Mouse (Mus musculus): ENCODE results near the gene Morc3. TPM values are rescaled to one million over a fixed set of nuclear protein-coding genes. Genes with fewer than 3 reads are reported as not detected.
A peak's percentile ranks its signal among the peaks of the same experiment; 100 is the strongest.

Gene Morc3
- polyA plus RNA-seq, 1 experiment from 2014 or later = 25.3 TPM

DNA sequence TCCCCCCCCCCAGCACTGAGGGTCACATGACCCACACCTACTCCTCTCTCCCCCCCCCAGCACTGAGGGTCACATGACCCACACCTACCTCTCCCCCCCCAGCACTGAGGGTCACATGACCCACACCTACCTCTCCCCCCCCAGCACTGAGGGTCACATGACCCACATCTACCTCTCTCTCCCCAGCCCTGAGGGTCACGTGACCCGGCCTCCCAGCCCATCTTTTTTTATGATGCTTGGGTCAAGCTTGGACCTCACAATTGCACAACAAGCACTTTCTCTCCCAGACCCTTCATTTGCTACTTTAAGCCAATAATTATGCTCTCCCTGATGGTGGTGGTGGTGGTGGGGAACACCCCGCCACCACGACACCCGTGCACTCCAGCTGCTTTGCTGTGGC lies 36.5 kb upstream of the Morc3 start:
- H3K4me1 ChIP-seq (ENCODE audit: control insufficient read depth, insufficient read depth, low read length) = 0 out of 2 replicates have a peak, but pooled peaks cover 2% of the 10 kb centered on the region

DNA sequence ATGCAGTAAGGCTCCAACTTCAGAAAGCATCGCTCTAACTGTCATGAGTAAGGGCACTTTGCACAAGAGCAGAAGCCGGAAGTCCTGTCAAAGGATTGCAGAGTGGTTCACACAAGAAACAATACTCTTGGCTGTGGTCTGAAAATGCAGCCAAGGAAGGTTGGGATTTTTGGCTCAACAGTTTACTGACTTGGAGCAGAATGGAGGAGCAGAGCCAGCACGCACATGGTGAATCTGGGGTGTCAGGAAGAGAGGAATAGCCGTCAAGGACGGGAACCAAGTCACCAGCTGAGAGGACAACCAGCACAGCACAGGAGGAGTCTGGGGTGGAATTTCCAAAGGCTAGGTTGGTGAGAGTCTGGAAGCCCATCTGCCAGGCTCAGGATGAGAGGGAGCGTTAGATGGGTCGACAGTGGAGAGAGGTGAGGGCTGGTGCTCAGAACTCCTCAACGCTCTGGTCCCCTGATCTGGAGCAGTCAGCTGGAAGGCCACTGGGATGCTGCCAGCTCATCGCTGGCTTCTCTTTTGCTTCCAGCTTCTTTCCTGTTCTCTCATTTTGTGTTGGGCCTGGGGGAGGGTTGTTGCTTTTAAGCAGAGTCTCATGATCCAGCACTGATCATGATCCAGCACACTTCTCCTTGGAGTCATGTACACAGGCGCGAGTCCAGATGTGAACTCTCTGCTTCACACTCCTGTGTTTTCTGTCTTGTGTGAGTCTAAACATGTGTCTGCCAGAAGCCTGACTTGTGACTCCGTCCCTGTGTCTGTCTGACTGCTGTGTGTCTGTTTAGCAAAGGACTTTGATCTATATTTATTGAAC lies 34.7 kb upstream of the Morc3 start:
- WGBS (ENCODE audit: insufficient replicate concordance) = 73% methylated on average over 12 of the region's 12 CpGs
- H3K27ac ChIP-seq (ENCODE audit: low read depth, low read length) = no peak overlapping the region
- no peak for ATAC-seq (replicated peaks; ENCODE audit: insufficient number of reproducible peaks, low FRiP score, low TSS enrichment)

More for the DNA sequence above, 36.5 kb upstream of the Morc3 start:
- no peak for ATAC-seq (replicated peaks; ENCODE audit: insufficient number of reproducible peaks, low FRiP score, low TSS enrichment)
- Histone ChIP-seq H3K9ac (ENCODE audit: low read depth, low read length) (no peak overlapping the region), H3K36me3 (ENCODE audit: control insufficient read depth, insufficient read depth, low read length) (no peaks in the 10 kb centered on the region), H3K9me3 (replicated peaks; ENCODE audit: control insufficient read depth, low read length) (no peaks in the 10 kb centered on the region), H3K4me3 (ENCODE audit: low read depth, low read length) (no peak overlapping the region), H3K27ac (ENCODE audit: low read depth, low read length) (no peak overlapping the region), H3K4me2 (no peak overlapping the region), H3K27me3 (ENCODE audit: control insufficient read depth, insufficient read depth, low read length) (no peaks in the 10 kb centered on the region)
- WGBS (ENCODE audit: insufficient replicate concordance) = 95% methylated on average over 5 of the region's 5 CpGs

DNA sequence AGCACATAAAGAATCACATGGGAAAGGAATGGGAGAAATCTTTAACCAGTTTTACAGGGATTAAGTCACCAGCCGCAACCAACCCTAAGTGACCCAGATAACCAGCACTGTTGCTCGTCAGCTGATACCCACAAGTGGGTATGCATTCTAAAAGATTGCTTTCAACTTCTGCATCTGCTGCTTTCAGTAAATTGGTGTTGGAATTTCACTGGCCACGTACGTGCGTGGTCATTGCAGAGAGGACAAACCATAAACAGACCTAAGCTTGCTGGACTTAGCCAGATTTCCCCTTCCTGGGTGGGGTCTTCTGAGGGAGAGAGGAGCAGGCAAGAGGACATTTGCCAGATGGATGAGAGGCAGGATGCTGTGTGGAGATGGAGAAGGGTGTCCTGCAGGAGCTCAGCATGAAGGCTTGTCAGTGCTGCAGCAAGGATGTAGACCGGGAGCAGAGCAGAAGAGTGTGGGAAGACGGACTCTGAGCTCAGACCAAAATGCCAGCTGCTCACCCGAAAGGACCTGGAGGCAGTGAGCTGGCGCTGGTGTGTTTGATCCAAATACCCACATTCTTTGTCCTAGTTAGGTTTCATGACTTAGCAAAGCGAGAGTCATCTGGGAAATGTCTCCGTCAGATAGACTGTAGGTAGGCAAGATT lies 34.0 kb upstream of the Morc3 start:
- WGBS (ENCODE audit: insufficient replicate concordance) = 59% methylated on average over 11 of the region's 11 CpGs
- H3K36me3 ChIP-seq (ENCODE audit: control insufficient read depth, insufficient read depth, low read length) = no peaks in the 10 kb centered on the region
- 0 out of 2 replicates have a peak, but pooled peaks cover 2% of the 10 kb centered on the region for H3K4me1 ChIP-seq (ENCODE audit: control insufficient read depth, insufficient read depth, low read length)
- no peaks in the 10 kb centered on the region for H3K9me3 ChIP-seq (replicated peaks; ENCODE audit: control insufficient read depth, low read length)
- ATAC-seq (replicated peaks; ENCODE audit: insufficient number of reproducible peaks, low FRiP score, low TSS enrichment) = no peak
- no peak overlapping the region for H3K9ac ChIP-seq (ENCODE audit: low read depth, low read length)
- no peaks in the 10 kb centered on the region for H3K27me3 ChIP-seq (ENCODE audit: control insufficient read depth, insufficient read depth, low read length)
- H3K27ac ChIP-seq (ENCODE audit: low read depth, low read length) = no peak overlapping the region
- H3K4me2 ChIP-seq = no peak overlapping the region
- no peak overlapping the region for H3K4me3 ChIP-seq (ENCODE audit: low read depth, low read length)

More for the DNA sequence above, 34.7 kb upstream of the Morc3 start:
- H3K4me1 ChIP-seq (ENCODE audit: control insufficient read depth, insufficient read depth, low read length) = 0 out of 2 replicates have a peak, but pooled peaks cover 2% of the 10 kb centered on the region
- no peak overlapping the region for H3K4me2 ChIP-seq
- no peaks in the 10 kb centered on the region for H3K9me3 ChIP-seq (replicated peaks; ENCODE audit: control insufficient read depth, low read length)
- H3K36me3 ChIP-seq (ENCODE audit: control insufficient read depth, insufficient read depth, low read length) = no peaks in the 10 kb centered on the region
- no peak overlapping the region for H3K9ac ChIP-seq (ENCODE audit: low read depth, low read length)
- no peak overlapping the region for H3K4me3 ChIP-seq (ENCODE audit: low read depth, low read length)
- H3K27me3 ChIP-seq (ENCODE audit: control insufficient read depth, insufficient read depth, low read length) = no peaks in the 10 kb centered on the region

DNA sequence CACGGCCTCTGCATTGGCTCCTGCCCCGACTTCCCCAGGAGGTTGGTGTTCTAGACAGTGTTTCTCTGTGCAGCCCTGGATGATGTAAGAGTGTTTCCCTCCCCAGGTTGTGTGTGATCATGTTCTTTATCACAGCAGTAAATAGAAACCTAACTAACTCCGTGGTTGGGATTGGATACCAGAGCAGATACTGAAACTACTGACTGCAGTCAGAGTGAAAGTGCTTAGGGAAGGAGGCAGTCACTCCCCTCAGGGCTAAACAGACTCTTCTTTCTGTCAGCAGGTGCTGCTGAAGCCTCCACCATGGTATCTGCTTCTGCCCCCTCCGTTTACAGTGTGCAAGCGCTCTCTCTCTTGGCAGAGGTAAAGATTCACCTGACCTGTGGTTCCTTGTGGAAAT lies 33.3 kb upstream of the Morc3 start:
- no peak overlapping the region for H3K27ac ChIP-seq (ENCODE audit: low read depth, low read length)
- no peaks in the 10 kb centered on the region for H3K9me3 ChIP-seq (replicated peaks; ENCODE audit: control insufficient read depth, low read length)
- H3K4me1 ChIP-seq (ENCODE audit: control insufficient read depth, insufficient read depth, low read length) = 0 out of 2 replicates have a peak, but pooled peaks cover 2% of the 10 kb centered on the region
- H3K9ac ChIP-seq (ENCODE audit: low read depth, low read length) = no peak overlapping the region
- 54% methylated on average over 5 of the region's 5 CpGs for WGBS (ENCODE audit: insufficient replicate concordance)
- H3K27me3 ChIP-seq (ENCODE audit: control insufficient read depth, insufficient read depth, low read length) = no peaks in the 10 kb centered on the region
- H3K4me3 ChIP-seq (ENCODE audit: low read depth, low read length) = no peak overlapping the region
- no peaks in the 10 kb centered on the region for H3K36me3 ChIP-seq (ENCODE audit: control insufficient read depth, insufficient read depth, low read length)
- no peak for ATAC-seq (replicated peaks; ENCODE audit: insufficient number of reproducible peaks, low FRiP score, low TSS enrichment)
- no peak overlapping the region for H3K4me2 ChIP-seq

DNA sequence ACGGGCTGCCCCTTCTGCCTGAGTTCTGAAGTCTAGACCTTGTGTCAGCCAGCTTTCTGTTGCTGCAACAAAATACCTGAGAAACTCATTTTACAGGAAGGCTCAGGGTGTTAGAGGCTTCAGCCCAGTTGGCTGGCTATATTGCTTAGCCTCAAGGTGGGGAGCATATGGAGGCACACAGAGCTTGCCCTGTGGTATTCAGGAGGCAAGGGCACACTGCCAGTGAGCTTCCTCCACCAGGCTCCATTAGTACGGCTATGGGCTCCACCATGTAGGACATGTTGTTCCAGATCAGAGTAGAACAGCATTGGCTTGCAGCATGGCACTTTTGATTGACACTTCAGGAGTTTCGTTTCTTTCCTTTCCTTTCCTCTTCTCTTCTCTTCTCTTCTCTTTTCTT lies 32.9 kb upstream of the Morc3 start:
- no peaks in the 10 kb centered on the region for H3K27me3 ChIP-seq (ENCODE audit: control insufficient read depth, insufficient read depth, low read length)
- H3K27ac ChIP-seq (ENCODE audit: low read depth, low read length) = no peak overlapping the region
- H3K9me3 ChIP-seq (replicated peaks; ENCODE audit: control insufficient read depth, low read length) = no peaks in the 10 kb centered on the region
- no peak overlapping the region for H3K4me3 ChIP-seq (ENCODE audit: low read depth, low read length)
- H3K4me1 ChIP-seq (ENCODE audit: control insufficient read depth, insufficient read depth, low read length) = 0 out of 2 replicates have a peak, but pooled peaks cover 2% of the 10 kb centered on the region
- no peak overlapping the region for H3K4me2 ChIP-seq
- H3K36me3 ChIP-seq (ENCODE audit: control insufficient read depth, insufficient read depth, low read length) = no peaks in the 10 kb centered on the region
- no peak overlapping the region for H3K9ac ChIP-seq (ENCODE audit: low read depth, low read length)
- 86% methylated on average over 3 of the region's 3 CpGs for WGBS (ENCODE audit: insufficient replicate concordance)
- no peak for ATAC-seq (replicated peaks; ENCODE audit: insufficient number of reproducible peaks, low FRiP score, low TSS enrichment)

DNA sequence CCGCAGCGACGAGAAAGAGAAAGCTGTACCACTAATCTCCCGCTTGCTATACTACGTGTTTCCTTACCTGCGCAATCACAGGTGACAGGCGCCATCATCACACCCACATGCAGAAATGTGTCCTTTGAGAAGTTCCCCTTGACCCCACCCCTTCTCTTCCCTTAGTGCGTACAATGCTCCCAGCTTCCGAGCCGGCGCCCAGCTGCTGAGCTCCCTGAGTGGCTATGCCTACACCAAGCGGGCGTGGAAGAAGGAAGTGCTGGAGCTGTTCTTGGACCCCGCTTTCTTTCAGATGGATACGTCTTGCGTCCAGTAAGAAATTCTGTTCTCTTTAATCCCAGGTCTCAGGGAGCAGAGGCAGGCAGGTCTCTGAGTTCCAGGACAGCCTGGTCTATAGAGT lies 32.0 kb upstream of the Morc3 start:
- Histone ChIP-seq H3K27ac (ENCODE audit: low read depth, low read length) (no peak overlapping the region), H3K4me1 (ENCODE audit: control insufficient read depth, insufficient read depth, low read length) (0 out of 2 replicates have a peak, but pooled peaks cover 2% of the 10 kb centered on the region), H3K9ac (ENCODE audit: low read depth, low read length) (no peak overlapping the region), H3K9me3 (replicated peaks; ENCODE audit: control insufficient read depth, low read length) (no peaks in the 10 kb centered on the region), H3K4me3 (ENCODE audit: low read depth, low read length) (no peak overlapping the region), H3K27me3 (ENCODE audit: control insufficient read depth, insufficient read depth, low read length) (no peaks in the 10 kb centered on the region), H3K36me3 (ENCODE audit: control insufficient read depth, insufficient read depth, low read length) (no peaks in the 10 kb centered on the region), H3K4me2 (no peak overlapping the region)
- no peak for ATAC-seq (replicated peaks; ENCODE audit: insufficient number of reproducible peaks, low FRiP score, low TSS enrichment)
- WGBS (ENCODE audit: insufficient replicate concordance) = 90% methylated on average over 16 of the region's 16 CpGs

DNA sequence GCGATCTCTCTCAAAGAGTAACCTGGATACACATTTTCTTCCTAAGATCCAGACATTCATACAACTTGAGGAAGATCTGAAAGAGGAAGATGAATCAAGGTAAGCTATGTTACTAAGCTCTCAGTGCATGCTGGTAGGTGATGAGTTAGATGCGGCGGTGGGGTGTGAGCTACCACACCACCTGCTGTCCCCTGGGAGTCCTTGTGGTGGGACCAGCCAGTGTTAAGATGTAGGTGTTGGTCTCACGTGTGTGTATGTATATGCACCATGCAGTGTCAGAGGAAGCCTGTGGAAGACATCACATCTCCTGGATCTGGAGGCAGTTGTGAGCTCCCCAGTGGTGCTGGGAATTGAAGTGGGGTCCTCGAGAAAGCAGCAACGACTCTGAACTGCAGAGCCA lies 24.8 kb upstream of the Morc3 start:
- Histone ChIP-seq H3K4me2 (no peak overlapping the region), H3K4me3 (ENCODE audit: low read depth, low read length) (no peak overlapping the region), H3K27me3 (ENCODE audit: control insufficient read depth, insufficient read depth, low read length) (no peaks in the 10 kb centered on the region), H3K4me1 (ENCODE audit: control insufficient read depth, insufficient read depth, low read length) (peaks cover 8% of the 10 kb centered on the region), H3K36me3 (ENCODE audit: control insufficient read depth, insufficient read depth, low read length) (0 out of 2 replicates have a peak, but pooled peaks cover 4% of the 10 kb centered on the region), H3K9me3 (replicated peaks; ENCODE audit: control insufficient read depth, low read length) (0 out of 2 replicates have a peak, but pooled peaks cover 3% of the 10 kb centered on the region), H3K9ac (ENCODE audit: low read depth, low read length) (no peak overlapping the region), H3K27ac (ENCODE audit: low read depth, low read length) (no peak overlapping the region)
- 90% methylated on average over 6 of the region's 6 CpGs for WGBS (ENCODE audit: insufficient replicate concordance)
- no peak for ATAC-seq (replicated peaks; ENCODE audit: insufficient number of reproducible peaks, low FRiP score, low TSS enrichment)

DNA sequence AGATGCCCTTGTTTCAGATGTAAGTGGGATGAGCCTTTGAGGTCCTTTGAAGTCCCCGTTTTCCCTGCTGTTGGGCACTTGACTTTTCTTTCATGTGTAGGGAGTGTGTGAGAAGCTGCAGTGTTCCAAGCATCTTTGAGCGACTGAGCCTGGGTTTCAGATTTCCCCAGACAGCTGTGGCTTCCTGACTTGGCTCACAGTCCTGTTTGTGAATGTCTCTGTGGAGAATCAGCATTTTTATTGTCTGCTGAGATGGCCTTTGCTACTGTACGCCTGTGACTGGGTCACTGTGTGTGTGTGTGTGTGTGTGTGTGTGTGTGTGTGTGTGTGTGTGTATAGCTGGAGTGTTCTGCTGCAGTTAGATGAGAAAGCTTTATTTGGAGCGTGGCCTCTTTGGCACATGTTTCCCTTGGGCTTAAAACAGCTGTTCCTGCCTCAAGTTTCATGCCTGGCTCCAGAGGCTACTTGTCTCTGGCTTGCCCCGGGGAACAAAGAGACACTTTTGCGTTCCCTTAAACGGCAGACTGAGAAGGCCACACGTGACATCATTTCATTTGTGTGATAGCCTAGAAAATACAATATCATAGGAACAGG lies 23.9 kb upstream of the Morc3 start:
- no peak for ATAC-seq (replicated peaks; ENCODE audit: insufficient number of reproducible peaks, low FRiP score, low TSS enrichment)
- H3K36me3 ChIP-seq (ENCODE audit: control insufficient read depth, insufficient read depth, low read length) = 0 out of 2 replicates have a peak, but pooled peaks cover 4% of the 10 kb centered on the region
- no peak overlapping the region for H3K4me2 ChIP-seq
- no peaks in the 10 kb centered on the region for H3K27me3 ChIP-seq (ENCODE audit: control insufficient read depth, insufficient read depth, low read length)
- peaks cover 8% of the 10 kb centered on the region for H3K4me1 ChIP-seq (ENCODE audit: control insufficient read depth, insufficient read depth, low read length)
- 0 out of 2 replicates have a peak, but pooled peaks cover 3% of the 10 kb centered on the region for H3K9me3 ChIP-seq (replicated peaks; ENCODE audit: control insufficient read depth, low read length)
- WGBS (ENCODE audit: insufficient replicate concordance) = 36% methylated on average over 8 of the region's 8 CpGs
- H3K27ac ChIP-seq (ENCODE audit: low read depth, low read length) = peak overlapping the region; percentile 5; the same call in 1 of the 2 replicates
- H3K4me3 ChIP-seq (ENCODE audit: low read depth, low read length) = no peak overlapping the region
- H3K9ac ChIP-seq (ENCODE audit: low read depth, low read length) = no peak overlapping the region
